ENCODE assay signal across 21 mouse cellular contexts in the genomic region with DNA sequence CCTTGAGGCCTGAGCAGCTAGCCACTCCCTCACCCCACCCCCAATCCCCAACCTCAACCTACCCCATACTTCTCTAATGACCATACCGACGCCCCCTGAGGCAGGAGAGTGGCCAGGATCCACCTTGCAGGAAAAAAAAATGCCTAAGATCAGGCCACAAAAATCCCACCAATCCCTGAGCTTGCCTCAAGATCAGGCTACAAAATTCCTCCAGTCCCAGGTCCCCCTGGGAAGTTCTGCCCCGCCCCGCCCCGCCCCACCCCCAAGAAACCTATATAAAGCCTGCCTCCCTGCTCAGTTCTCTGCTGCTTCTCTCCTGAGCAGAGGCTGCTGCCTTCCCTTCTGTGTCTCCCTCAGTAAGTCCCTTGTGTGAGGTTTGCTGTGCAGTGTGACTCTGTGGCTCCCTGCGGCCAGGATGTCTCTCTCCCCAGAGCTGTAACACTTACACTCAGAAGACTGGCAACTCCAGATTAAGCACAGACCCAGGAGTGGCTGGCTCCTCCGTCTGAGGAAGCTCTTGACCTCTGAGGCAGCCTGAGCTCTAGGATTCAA.
"Had no signal": no experiment of that assay in that cellular context is flagged by ENCODE, and none has a peak within 500 bp of the region (broad histone marks: within the 10 kb centered on the region; RNA-seq: fewer than 3 reads in every experiment).

No protein-coding gene starts in this region.

- H3K27me3 ChIP-seq: lung, embryonic 15.5 days; midbrain, embryonic 12.5 days; neural tube, embryonic 13.5 days; neural tube, embryonic 15.5 days; stomach, embryonic 15.5 days had no signal

- H3K9me3 ChIP-seq: lung, embryonic 15.5 days; midbrain, embryonic 10.5 days; midbrain, embryonic 12.5 days; neural tube, embryonic 13.5 days; neural tube, embryonic 15.5 days; stomach, embryonic 15.5 days had no signal

- H3K4me3 ChIP-seq: lung, embryonic 15.5 days; midbrain, embryonic 10.5 days; midbrain, embryonic 12.5 days; myocyte; neural tube, embryonic 13.5 days; neural tube, embryonic 15.5 days; stomach, embryonic 15.5 days had no signal

- H3K36me3 ChIP-seq: lung, embryonic 15.5 days; midbrain, embryonic 10.5 days; midbrain, embryonic 12.5 days; neural tube, embryonic 13.5 days; neural tube, embryonic 15.5 days; stomach, embryonic 15.5 days had no signal

- ATAC-seq: liver, postnatal 0 days; lung, postnatal 0 days; midbrain, embryonic 16.5 days had no signal

- DNase-seq: liver, postnatal 0 days; lung, adult 2 months; lung, postnatal 14 days; lung, postnatal 4 days; midbrain, embryonic 14.5 days; retina, postnatal 1 day; right cerebral cortex, adult 18-20 months; right cerebral cortex, postnatal 14 days; thymus, adult 2 months; thymus, postnatal 25 days; thymus, postnatal 4 days had no signal

- H3K4me1 ChIP-seq: lung, embryonic 15.5 days; midbrain, embryonic 12.5 days; neural tube, embryonic 13.5 days; neural tube, embryonic 15.5 days; stomach, embryonic 15.5 days had no signal

- H3K27ac ChIP-seq: lung, embryonic 15.5 days; midbrain, embryonic 10.5 days; midbrain, embryonic 12.5 days; neural tube, embryonic 13.5 days; neural tube, embryonic 15.5 days; stomach, embryonic 15.5 days; stomach, postnatal 0 days had no signal

- H3K4me2 ChIP-seq: lung, embryonic 15.5 days; midbrain, embryonic 12.5 days; neural tube, embryonic 13.5 days; neural tube, embryonic 15.5 days; stomach, embryonic 15.5 days had no signal

- H3K9ac ChIP-seq: liver, postnatal 0 days; lung, embryonic 15.5 days; midbrain, embryonic 12.5 days; neural tube, embryonic 13.5 days; neural tube, embryonic 15.5 days; stomach, embryonic 15.5 days had no signal
